8 mouse cellular contexts compared by ENCODE assay signal in the genomic region with DNA sequence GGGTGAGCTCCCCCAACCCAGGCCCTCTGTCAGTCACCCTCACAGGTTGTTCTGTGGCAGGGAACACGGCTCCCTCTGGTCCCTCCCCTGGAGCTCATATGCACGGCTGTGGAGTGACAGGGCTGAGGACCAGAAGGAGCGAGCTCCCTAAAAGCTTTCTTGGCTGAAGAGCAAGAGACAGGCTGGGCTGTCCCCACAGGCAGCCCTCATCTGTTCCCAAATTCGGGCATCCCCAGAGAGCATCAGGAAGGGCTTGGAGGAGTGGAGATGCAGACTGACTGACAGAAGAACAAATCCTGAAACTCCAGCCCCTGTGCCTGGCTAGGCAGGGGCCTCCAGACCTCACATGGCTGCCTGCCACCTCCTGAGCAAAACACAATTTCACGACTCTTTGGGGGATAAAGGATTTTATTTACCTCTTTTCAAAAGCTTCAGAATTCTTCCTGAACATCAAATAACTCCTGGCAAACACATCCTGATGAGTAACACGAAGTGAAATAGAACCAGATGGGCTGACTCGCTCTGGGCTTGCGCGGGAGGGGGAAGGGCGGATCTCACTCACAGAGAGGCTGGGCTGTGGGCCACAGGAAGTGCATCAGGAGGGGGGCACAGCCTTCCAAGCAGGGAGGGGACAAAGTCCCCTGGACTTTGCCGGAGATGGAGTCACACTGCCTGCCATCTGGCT.
DNase-seq lines count a peak whose midpoint lies in the region; ATAC-seq lines count a peak whose summit lies in the region.

No protein-coding gene starts in this region.

- no peak overlapping the region for H3K9ac ChIP-seq in embryonic facial prominence, embryonic 15.5 days
- no peak overlapping the region; the same call in 1 of the 2 replicates for H3K9ac ChIP-seq in midbrain, embryonic 12.5 days (replicated peaks)
- no peak overlapping the region for H3K9ac ChIP-seq in stomach, embryonic 15.5 days

- H3K4me2 ChIP-seq in embryonic facial prominence, embryonic 15.5 days (replicated peaks), result peak overlapping the region; percentile 27
- peak overlapping the region; percentile 27 for H3K4me2 ChIP-seq in midbrain, embryonic 12.5 days (replicated peaks)
- peak overlapping the region; percentile 38 for H3K4me2 ChIP-seq in stomach, embryonic 15.5 days

- intact Hi-C loops in left cerebral cortex, postnatal 4 days (cut with DNase I), result no loop called here

- WGBS in embryonic facial prominence, embryonic 15.5 days, result 5% methylated on average over 11 of the region's 11 CpGs
- 12% methylated on average over 11 of the region's 11 CpGs for WGBS in midbrain, embryonic 12.5 days
- 10% methylated on average over 11 of the region's 11 CpGs for WGBS in stomach, embryonic 15.5 days

- H3K4me1 ChIP-seq in embryonic facial prominence, embryonic 15.5 days, result peaks cover 54% of the 10 kb centered on the region
- peaks cover 49% of the 10 kb centered on the region for H3K4me1 ChIP-seq in midbrain, embryonic 12.5 days
- H3K4me1 ChIP-seq in stomach, embryonic 15.5 days, result peaks cover 38% of the 10 kb centered on the region

- no peak overlapping the region for H3K4me3 ChIP-seq in embryonic facial prominence, embryonic 15.5 days (replicated peaks)
- no peak overlapping the region for H3K4me3 ChIP-seq in midbrain, embryonic 12.5 days
- H3K4me3 ChIP-seq in stomach, embryonic 15.5 days (replicated peaks), result peak overlapping the region; percentile 8; the same call in 1 of the 2 replicates

- H3K27me3 ChIP-seq in embryonic facial prominence, embryonic 15.5 days, result no peaks in the 10 kb centered on the region
- H3K27me3 ChIP-seq in midbrain, embryonic 12.5 days, result no peaks in the 10 kb centered on the region; the same call in 1 of the 2 replicates
- H3K27me3 ChIP-seq in stomach, embryonic 15.5 days (replicated peaks), result no peaks in the 10 kb centered on the region

- H3K36me3 ChIP-seq in embryonic facial prominence, embryonic 15.5 days, result no peaks in the 10 kb centered on the region
- no peaks in the 10 kb centered on the region for H3K36me3 ChIP-seq in midbrain, embryonic 12.5 days
- H3K36me3 ChIP-seq in stomach, embryonic 15.5 days, result no peaks in the 10 kb centered on the region

- ATAC-seq in embryonic facial prominence, embryonic 15.5 days (ENCODE audit: insufficient number of reproducible peaks, low FRiP score, low TSS enrichment, low read depth), result peak; percentile 90
- peak; percentile 81 for ATAC-seq in midbrain, embryonic 12.5 days (ENCODE audit: low FRiP score, low read depth)
- ATAC-seq in stomach, embryonic 15.5 days (ENCODE audit: insufficient read depth, low FRiP score, low read depth), result peak; percentile 81
- no peak for ATAC-seq in megakaryocyte progenitor cell, adult 5-6 weeks (replicated peaks; ENCODE audit: poor library complexity)

- peak; percentile 33 to 57 for DNase-seq in adrenal gland, postnatal 4 days (ENCODE audit: low spot score in 2 of 2)
- DNase-seq in heart, adult 9 months (ENCODE audit: low spot score in 2 of 2), result peak; percentile 90 to 91
- peak; percentile 82 to 83 for DNase-seq in kidney, adult 8-10 months
- peak; percentile 96 for DNase-seq in left cerebral cortex, postnatal 4 days

- H3K9me3 ChIP-seq in embryonic facial prominence, embryonic 15.5 days (replicated peaks), result no peaks in the 10 kb centered on the region
- H3K9me3 ChIP-seq in midbrain, embryonic 12.5 days, result no peaks in the 10 kb centered on the region
- H3K9me3 ChIP-seq in stomach, embryonic 15.5 days, result no peaks in the 10 kb centered on the region

- peak overlapping the region; percentile 87 for H3K27ac ChIP-seq in embryonic facial prominence, embryonic 15.5 days (replicated peaks)
- H3K27ac ChIP-seq in midbrain, embryonic 12.5 days (replicated peaks), result peak overlapping the region; percentile 83
- H3K27ac ChIP-seq in stomach, embryonic 15.5 days, result peak overlapping the region; percentile 97

Comparison
In these comparisons a context has a peak if more than half of its experiments do, and no peak if none do; other contexts are left out.
1. DNase-seq: peak in every context shown above with its lines; median percentile 96 in left cerebral cortex, postnatal 4 days; 90 in heart, adult 9 months; 82 in kidney, adult 8-10 months; 45 in adrenal gland, postnatal 4 days.